Mouse (Mus musculus) monocyte, adult 2 months (primary cell): ENCODE results near the gene Mnx1.
"Not testable (repeated sequence)": the region's sequence is repeated elsewhere in the genome, so short reads cannot be mapped to it uniquely, and the experiment has no call there.

ENCODE experiments used
- DNase-seq, 2 experiments: peaks; one replicate each; pipeline ENCODE4 v3.0.0; 2022; ENCODE audit warnings: low spot score in 2 of 2, low read depth in 1 of 2

The Mnx1 gene

GRCm38 (mm10) chr5:29469501-29469900, 8.8 kb downstream of the Mnx1 start:
- no peak for DNase-seq

GRCm38 (mm10) chr5:29468351-29469065, 9.8 kb downstream of the Mnx1 start:
- no peak for DNase-seq

- DNase-seq = no peak
Measured at GRCm38 (mm10) chr5:29467489-29468350, 10.6 kb downstream of the Mnx1 start.

- no peak for DNase-seq
Measured at GRCm38 (mm10) chr5:29462943-29463686, 15.2 kb downstream of the Mnx1 start.

GRCm38 (mm10) chr5:29456895-29457656, 21.2 kb downstream of the Mnx1 start:
- DNase-seq = no peak

- no peak for DNase-seq
Measured at GRCm38 (mm10) chr5:29452352-29452751, 25.9 kb downstream of the Mnx1 start.

GRCm38 (mm10) chr5:29445275-29445674, 33.0 kb downstream of the Mnx1 start:
- DNase-seq = no peak

GRCm38 (mm10) chr5:29436728-29437127, 41.5 kb downstream of the Mnx1 start:
- DNase-seq = not testable (repeated sequence)

GRCm38 (mm10) chr5:29435491-29435890, 42.8 kb downstream of the Mnx1 start:
- no peak for DNase-seq

- DNase-seq = no peak
Measured at GRCm38 (mm10) chr5:29434872-29435358, 43.4 kb downstream of the Mnx1 start.

- peak; percentile 57 to 81 for DNase-seq
Measured at GRCm38 (mm10) chr5:29434228-29434871, 43.9 kb downstream of the Mnx1 start, which contains the start of gene Nom1. TSS of gene Nom1 (plus strand) at chr5:29434664.

- DNase-seq = not testable (repeated sequence)
Measured at GRCm38 (mm10) chr5:29423330-29423729, 54.9 kb downstream of the Mnx1 start.
